ENCODE assay signal across 7 mouse cellular contexts in genomic region chr4:26346443-26347106, GRCm38 (mm10). TPM values are rescaled to one million over a fixed set of nuclear protein-coding genes. Genes with fewer than 3 reads are reported as not detected.
A peak's percentile ranks its signal among the peaks of the same experiment; 100 is the strongest.
DNase-seq lines count a peak whose midpoint lies in the region; ATAC-seq lines count a peak whose summit lies in the region.

Gene Manea, minus strand, starts transcription at chr4:26346891.

- 0 out of 2 replicates have a peak, but pooled peaks cover 2% of the 10 kb centered on the region for H3K4me1 ChIP-seq in intestine, embryonic 16.5 days (ENCODE audit: control insufficient read depth, insufficient read depth, low read length)
- no peaks in the 10 kb centered on the region for H3K4me1 ChIP-seq in midbrain, embryonic 11.5 days (ENCODE audit: control insufficient read depth, insufficient read depth, low read length)

- WGBS in intestine, embryonic 16.5 days = under 1% methylated on average over 52 of the region's 52 CpGs
- 0% methylated on average over 52 of the region's 52 CpGs for WGBS in midbrain, embryonic 11.5 days

- ATAC-seq in intestine, embryonic 16.5 days = peak; percentile 99
- ATAC-seq in midbrain, embryonic 11.5 days (ENCODE audit: low FRiP score) = peak; percentile 98

- no peaks in the 10 kb centered on the region for H3K27me3 ChIP-seq in intestine, embryonic 16.5 days (replicated peaks; ENCODE audit: control insufficient read depth, insufficient read depth, low read length)
- no peaks in the 10 kb centered on the region for H3K27me3 ChIP-seq in midbrain, embryonic 11.5 days (ENCODE audit: control insufficient read depth, insufficient read depth, low read length)

- peak; percentile 89 for DNase-seq in adrenal gland, adult 8-10 months
- peak; percentile 95 for DNase-seq in embryo, embryonic 9.5 days (ENCODE audit: extremely low spot score)
- peak; percentile 89 to 95 for DNase-seq in gastrocnemius, postnatal 4 days (ENCODE audit: low spot score in 2 of 2)
- peak; percentile 84 to 86 for DNase-seq in left cerebral cortex, postnatal 36 days (ENCODE audit: low spot score in 2 of 2)
- peak; percentile 98 for DNase-seq in midbrain, embryonic 11.5 days (ENCODE audit: low spot score, missing footprints)
- peak; percentile 83 for DNase-seq in skeletal muscle tissue, adult 2 months (ENCODE audit: low read depth, low spot score)

- peak within 1 kb of the TSS; percentile 87 for H3K9ac ChIP-seq in intestine, embryonic 16.5 days (ENCODE audit: low read depth, low read length)
- peak within 1 kb of the TSS; percentile 88 for H3K9ac ChIP-seq in midbrain, embryonic 11.5 days (ENCODE audit: low read length)

- peak within 1 kb of the TSS; percentile 57 for H3K4me2 ChIP-seq in intestine, embryonic 16.5 days (ENCODE audit: low read depth, low read length)
- H3K4me2 ChIP-seq in midbrain, embryonic 11.5 days = peak within 1 kb of the TSS; percentile 62

- H3K27ac ChIP-seq in intestine, embryonic 16.5 days (ENCODE audit: low read length) = peak within 1 kb of the TSS; percentile 81
- H3K27ac ChIP-seq in midbrain, embryonic 11.5 days (ENCODE audit: low read depth, low read length) = peak within 1 kb of the TSS; percentile 90

- no peaks in the 10 kb centered on the region for H3K36me3 ChIP-seq in intestine, embryonic 16.5 days (ENCODE audit: control insufficient read depth, insufficient read depth, low read length)
- H3K36me3 ChIP-seq in midbrain, embryonic 11.5 days (ENCODE audit: control insufficient read depth, insufficient read depth, low read length) = no peaks in the 10 kb centered on the region

- intact Hi-C loops in left cerebral cortex, postnatal 36 days (cut with DNase I) = loop anchor here (10.0 kb wide), 1 partner anchor 552 kb away; no protein-coding TSS in a partner anchor

- H3K9me3 ChIP-seq in intestine, embryonic 16.5 days (ENCODE audit: control insufficient read depth, low read length) = no peaks in the 10 kb centered on the region
- H3K9me3 ChIP-seq in midbrain, embryonic 11.5 days (ENCODE audit: control insufficient read depth, low read length) = no peaks in the 10 kb centered on the region

- H3K4me3 ChIP-seq in intestine, embryonic 16.5 days (ENCODE audit: low read length) = peak within 1 kb of the TSS; percentile 68
- H3K4me3 ChIP-seq in midbrain, embryonic 11.5 days (ENCODE audit: low read depth, low read length) = peak within 1 kb of the TSS; percentile 70

RNA-seq across cellular contexts. Expression of gene Manea, which starts in this region (rescaled TPM):
- 10 to 100 TPM; 23.1 to 26.6 (median 24.8) TPM for total RNA-seq in adrenal gland, adult 8-10 months (2022)
- 10 to 100 TPM; 17.6 TPM for total RNA-seq in gastrocnemius, postnatal 4 days (2021)
- 8.8 TPM in 2 replicates for polyA plus RNA-seq in intestine, embryonic 16.5 days (2015; fragmentation: Nextera tagmentation; extraction: Ambion mirVana)
- total RNA-seq in left cerebral cortex, postnatal 36 days (2021) = 10 to 100 TPM; 27.2 to 36.1 TPM
- polyA plus RNA-seq in midbrain, embryonic 11.5 days (2014; fragmentation: Nextera tagmentation; extraction: Ambion mirVana) = 27.7 and 28.5 TPM in 2 replicates

Comparison
In these comparisons a context has a peak if more than half of its experiments do, and no peak if none do; other contexts are left out.
1. Peak in every context shown above with its lines: DNase-seq, ATAC-seq, H3K4me3 ChIP-seq and H3K27ac ChIP-seq.